Mouse (Mus musculus) midbrain, embryonic 12.5 days (tissue): ENCODE data around the gene Mrps5. TPM values are rescaled to one million over a fixed set of nuclear protein-coding genes. Genes with fewer than 3 reads are reported as not detected.
"Not testable (repeated sequence)": the region's sequence is repeated elsewhere in the genome, so short reads cannot be mapped to it uniquely, and the experiment has no call there.

Source experiments
- ATAC-seq: fragments of 200-750 bp; cut with Nextera tagmentation; 2 replicates; pipeline ENCODE4 v1.8.0; 2017; ENCODE audit warnings: low read depth, moderate TSS enrichment, moderate library complexity; ENCODE audit not compliant: low FRiP score
- H3K27ac ChIP-seq: fragments of 300-500 bp; sonication (generic); replicated peaks from 2 replicates; pipeline ENCODE4 v1.5.1; 2016; ENCODE audit warnings: mild to moderate bottlenecking
- H3K27me3 ChIP-seq: fragments of 300-500 bp; sonication (generic); 2 replicates; pipeline ENCODE4 v1.6.1; 2016; ENCODE audit warnings: mild to moderate bottlenecking
- H3K36me3 ChIP-seq: fragments of 300-500 bp; sonication (generic); 2 replicates; pipeline ENCODE4 v1.6.1; 2016
- H3K4me1 ChIP-seq: fragments of 300-500 bp; sonication (generic); 2 replicates; pipeline ENCODE4 v1.6.1; 2016
- H3K4me2 ChIP-seq: fragments of 300-500 bp; sonication (generic); replicated peaks from 2 replicates; pipeline ENCODE4 v1.6.1; 2016; ENCODE audit warnings: mild to moderate bottlenecking, moderate library complexity
- H3K4me3 ChIP-seq: fragments of 300-500 bp; sonication (generic); 2 replicates; pipeline ENCODE4 v1.5.1; 2016; ENCODE audit warnings: mild to moderate bottlenecking
- H3K9ac ChIP-seq: fragments of 300-500 bp; sonication (generic); replicated peaks from 2 replicates; pipeline ENCODE4 v1.6.1; 2016; ENCODE audit warnings: mild to moderate bottlenecking, moderate library complexity
- H3K9me3 ChIP-seq: fragments of 300-500 bp; sonication (generic); 2 replicates; pipeline ENCODE4 v1.6.1; 2016; ENCODE audit warnings: mild to moderate bottlenecking
- WGBS: fragments of 180-500 bp; shearing (Covaris S2); methylation state at CpG from one replicate; pipeline ENCODE4 v1.1.7; 2016; 5-methylcytosine and 5-hydroxymethylcytosine counted together
- polyA plus RNA-seq: library from polyadenylated mRNA; unstranded; fragments of >200 nt; fragmentation: Nextera tagmentation; extraction: Ambion mirVana; gene quantifications from 2 replicates; pipeline ENCODE4 v1.2.1, GENCODE M21; 2016

Mrps5 gene
- polyA plus RNA-seq, 1 experiment from 2014 or later: 168 TPM

DNA sequence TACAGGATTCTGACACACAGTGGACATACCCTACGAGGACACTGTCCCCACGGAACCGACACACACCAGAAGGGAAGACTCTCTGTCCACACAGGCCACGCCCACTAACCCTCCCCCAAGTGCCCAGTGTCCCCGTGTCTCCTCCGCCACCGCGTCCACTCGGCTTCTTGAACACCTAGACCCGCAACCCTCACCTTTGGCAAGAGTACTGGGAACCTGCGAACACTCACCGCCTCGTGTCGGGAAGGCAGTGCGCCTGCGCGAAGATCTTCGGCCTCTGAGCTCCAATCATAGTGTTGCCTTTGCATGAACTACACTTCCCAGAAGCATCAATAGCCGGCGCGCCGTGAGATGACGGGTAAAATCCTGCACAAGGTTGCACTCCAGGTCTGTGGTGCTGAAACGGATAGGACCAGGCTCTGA is 2.6 kb upstream of the Mrps5 start:
- Histone ChIP-seq H3K9ac (peak overlapping the region; percentile 70), H3K4me2 (peak overlapping the region; percentile 80), H3K9me3 (no peaks in the 10 kb centered on the region), H3K27ac (no peak overlapping the region), H3K4me3 (peak overlapping the region; percentile 62), H3K36me3 (0 out of 2 replicates have a peak, but pooled peaks cover 7% of the 10 kb centered on the region), H3K27me3 (peaks cover 4% of the 10 kb centered on the region; the same call in 1 of the 2 replicates), H3K4me1 (peaks cover 32% of the 10 kb centered on the region)
- WGBS: under 1% methylated on average over 24 of the region's 24 CpGs
- peak; percentile 82 for ATAC-seq

DNA sequence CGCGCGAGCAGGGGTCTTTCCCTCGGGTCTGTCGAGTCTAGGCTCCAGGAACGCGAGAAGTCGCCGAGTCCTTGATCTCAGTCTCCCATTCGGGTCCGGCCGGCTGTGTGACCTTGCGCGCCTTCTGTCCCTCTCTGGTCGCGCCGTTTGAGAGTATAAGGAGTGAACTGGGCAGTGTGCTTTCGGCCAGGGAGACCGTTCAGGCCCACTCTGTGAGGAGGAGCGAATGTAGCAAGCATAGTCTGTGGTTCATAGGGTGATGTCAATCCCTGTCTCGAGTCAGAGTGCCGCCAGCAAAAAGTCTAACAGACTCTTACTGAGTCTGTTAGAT is 457 bp downstream of the Mrps5 start:
- Histone ChIP-seq H3K9me3 (no peaks in the 10 kb centered on the region), H3K27me3 (peaks cover 4% of the 10 kb centered on the region; the same call in 1 of the 2 replicates), H3K36me3 (peaks cover 18% of the 10 kb centered on the region), H3K4me2 (peak overlapping the region; percentile 69), H3K4me3 (peak overlapping the region; percentile 89), H3K4me1 (peaks cover 32% of the 10 kb centered on the region), H3K27ac (peak overlapping the region; percentile 90), H3K9ac (peak overlapping the region; percentile 77)
- ATAC-seq: no peak
- 1% methylated on average over 22 of the region's 22 CpGs for WGBS

DNA sequence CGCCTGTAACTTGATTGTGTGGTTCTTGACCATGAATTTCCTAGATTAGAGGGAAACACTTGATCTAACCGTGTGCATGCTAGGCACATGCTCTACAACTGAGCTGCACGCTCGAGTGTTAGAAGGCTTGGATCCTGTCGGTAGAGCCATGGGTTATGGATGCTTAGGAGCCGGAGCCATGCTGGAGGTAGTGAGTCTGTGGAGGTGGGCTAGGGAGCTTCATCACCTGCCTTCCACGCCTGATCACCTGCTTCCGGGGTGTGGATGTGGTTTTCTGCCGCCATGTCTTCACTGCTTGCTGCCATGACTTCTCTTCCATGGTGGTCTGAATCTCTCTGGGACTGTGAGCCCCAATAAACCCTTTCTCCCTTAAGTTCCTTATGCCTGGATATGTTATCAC is 1.9 kb downstream of the Mrps5 start:
- Histone ChIP-seq H3K9me3 (no peaks in the 10 kb centered on the region), H3K4me2 (no peak overlapping the region), H3K9ac (0 out of 2 replicates have a peak overlapping the region, but pooled peaks have one; percentile 15), H3K4me1 (peaks cover 27% of the 10 kb centered on the region), H3K27me3 (peaks cover 4% of the 10 kb centered on the region; the same call in 1 of the 2 replicates), H3K4me3 (peak overlapping the region; percentile 89; the same call in 1 of the 2 replicates), H3K27ac (no peak overlapping the region), H3K36me3 (peaks cover 30% of the 10 kb centered on the region)
- 93% methylated on average over 9 of the region's 9 CpGs for WGBS
- no peak for ATAC-seq

DNA sequence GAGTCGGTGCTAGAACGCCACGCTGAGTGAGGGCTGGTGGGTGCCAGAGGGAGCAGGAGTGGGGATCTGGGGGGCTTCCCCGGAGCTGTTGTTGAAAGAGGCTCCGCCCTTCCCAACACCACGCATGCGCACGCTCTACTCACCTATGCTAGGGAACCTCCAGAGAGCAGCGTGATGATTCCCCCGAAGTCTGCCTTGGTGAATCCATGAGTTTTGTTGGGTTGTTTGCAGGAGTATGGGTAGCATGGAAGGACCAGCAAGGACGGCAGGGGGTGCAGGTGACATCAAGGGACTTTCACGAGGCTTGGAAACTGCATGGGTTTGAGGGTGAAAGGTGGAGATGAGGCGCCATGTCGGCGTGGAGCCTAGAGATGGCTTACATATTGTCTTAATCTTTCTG is 3.2 kb downstream of the Mrps5 start:
- WGBS: 80% methylated on average over 15 of the region's 15 CpGs
- Histone ChIP-seq H3K4me2 (no peak overlapping the region), H3K36me3 (peaks cover 43% of the 10 kb centered on the region), H3K4me3 (no peak overlapping the region), H3K27me3 (peaks cover 4% of the 10 kb centered on the region; the same call in 1 of the 2 replicates), H3K27ac (no peak overlapping the region), H3K9ac (no peak overlapping the region), H3K4me1 (peaks cover 21% of the 10 kb centered on the region), H3K9me3 (no peaks in the 10 kb centered on the region)
- no peak for ATAC-seq

DNA sequence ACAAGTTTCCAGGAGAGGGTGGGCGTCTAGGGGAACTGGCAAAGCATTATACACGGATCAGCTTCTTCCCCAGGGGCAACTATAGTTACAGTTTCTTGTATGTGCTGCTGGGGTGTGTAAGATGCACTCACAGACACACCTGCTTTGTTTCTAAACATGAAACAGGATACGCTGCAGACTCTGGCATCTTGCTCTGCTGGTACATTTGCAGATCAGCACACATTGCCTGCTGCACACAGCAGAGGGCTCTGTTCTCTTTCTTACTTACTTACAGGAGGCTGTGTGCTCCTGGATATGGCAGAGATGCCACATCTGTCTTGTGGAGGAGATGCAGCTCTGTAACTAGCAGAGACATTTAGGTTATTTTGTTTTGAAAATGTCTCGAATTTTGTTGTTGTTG is 3.8 kb downstream of the Mrps5 start:
- peaks cover 21% of the 10 kb centered on the region for H3K4me1 ChIP-seq
- no peaks in the 10 kb centered on the region for H3K9me3 ChIP-seq
- no peak for ATAC-seq
- H3K27ac ChIP-seq: no peak overlapping the region
- H3K4me3 ChIP-seq: no peak overlapping the region
- no peak overlapping the region for H3K4me2 ChIP-seq
- H3K9ac ChIP-seq: no peak overlapping the region
- WGBS: 79% methylated on average over 4 of the region's 4 CpGs
- peaks cover 3% of the 10 kb centered on the region; the same call in 1 of the 2 replicates for H3K27me3 ChIP-seq
- H3K36me3 ChIP-seq: peaks cover 49% of the 10 kb centered on the region

DNA sequence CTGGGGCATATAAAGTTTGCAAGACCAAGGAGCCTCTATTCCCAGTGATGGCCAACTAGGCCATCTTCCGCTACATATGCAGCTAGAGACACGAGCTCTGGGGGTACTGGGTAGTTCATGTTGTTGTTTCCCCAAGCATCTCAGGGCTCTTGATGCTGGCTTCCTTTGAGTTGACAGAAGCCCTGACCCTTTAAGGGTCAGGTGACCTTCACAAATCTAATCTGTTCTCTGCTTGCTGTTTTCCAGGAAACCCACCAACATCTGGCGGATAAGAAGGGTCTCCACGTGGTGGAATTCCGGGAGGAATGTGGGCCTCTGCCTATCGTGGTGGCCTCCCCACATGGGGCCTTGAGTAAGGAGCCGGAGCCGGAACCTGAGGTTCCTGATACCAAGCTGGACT is 16.4 kb downstream of the Mrps5 start:
- not testable (repeated sequence) for H3K27me3 ChIP-seq, H3K4me3 ChIP-seq, H3K4me1 ChIP-seq, H3K27ac ChIP-seq, H3K9ac ChIP-seq, ATAC-seq, H3K9me3 ChIP-seq, H3K4me2 ChIP-seq
- H3K36me3 ChIP-seq: peaks cover 78% of the 10 kb centered on the region
- 82% methylated on average over 6 of the region's 8 CpGs for WGBS

DNA sequence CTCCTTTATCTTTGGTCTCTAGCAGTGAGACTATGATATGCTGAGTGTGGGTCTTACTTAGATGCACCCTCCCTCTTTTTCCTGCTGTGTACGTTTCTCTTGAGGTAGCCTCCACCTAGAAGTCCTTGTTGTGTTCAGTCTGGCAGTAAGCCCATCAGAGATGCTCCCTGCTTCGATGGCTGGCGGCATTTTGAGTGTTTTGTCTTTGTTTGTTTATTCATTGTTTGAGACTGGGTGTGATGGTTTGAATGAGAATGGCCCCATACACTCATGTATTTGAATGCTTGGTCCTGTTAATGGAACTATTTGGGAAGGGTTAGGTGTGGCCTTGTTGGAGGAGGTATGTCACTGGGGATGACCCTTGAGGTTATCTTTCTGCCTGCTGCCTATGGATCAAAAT is 18.2 kb downstream of the Mrps5 start:
- Histone ChIP-seq H3K4me1 (peaks cover 8% of the 10 kb centered on the region; the same call in 1 of the 2 replicates), H3K27me3 (no peaks in the 10 kb centered on the region), H3K4me2 (no peak overlapping the region), H3K9me3 (no peaks in the 10 kb centered on the region), H3K27ac (no peak overlapping the region), H3K9ac (no peak overlapping the region), H3K36me3 (peaks cover 60% of the 10 kb centered on the region), H3K4me3 (no peak overlapping the region)
- no peak for ATAC-seq
- WGBS: 96% methylated on average over 3 of the region's 3 CpGs

DNA sequence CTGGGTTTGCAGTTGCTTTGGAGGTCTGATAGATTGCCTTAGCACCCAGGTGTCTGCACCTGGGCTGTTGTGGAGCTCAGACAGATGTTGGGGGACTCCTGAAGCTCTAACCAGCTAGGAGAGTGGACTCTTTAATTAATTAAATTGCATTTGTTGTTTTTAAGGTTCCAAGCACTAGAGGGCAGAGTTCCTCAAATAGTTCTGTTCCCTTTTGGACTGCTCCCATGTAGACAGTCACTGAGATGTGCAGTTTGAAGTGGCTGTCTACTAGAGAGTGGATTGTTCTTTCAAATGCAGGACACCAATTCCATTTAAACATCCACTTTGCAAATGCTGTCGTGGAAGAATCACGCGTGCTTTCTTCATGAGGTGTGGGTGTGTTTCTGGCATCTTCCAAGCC is 21.2 kb downstream of the Mrps5 start:
- H3K4me2 ChIP-seq: no peak overlapping the region
- no peak for ATAC-seq
- H3K27me3 ChIP-seq: no peaks in the 10 kb centered on the region
- peaks cover 8% of the 10 kb centered on the region; the same call in 1 of the 2 replicates for H3K4me1 ChIP-seq
- no peaks in the 10 kb centered on the region for H3K9me3 ChIP-seq
- no peak overlapping the region for H3K4me3 ChIP-seq
- 45% methylated on average over 3 of the region's 3 CpGs for WGBS
- peaks cover 32% of the 10 kb centered on the region for H3K36me3 ChIP-seq
- H3K27ac ChIP-seq: no peak overlapping the region
- H3K9ac ChIP-seq: no peak overlapping the region

DNA sequence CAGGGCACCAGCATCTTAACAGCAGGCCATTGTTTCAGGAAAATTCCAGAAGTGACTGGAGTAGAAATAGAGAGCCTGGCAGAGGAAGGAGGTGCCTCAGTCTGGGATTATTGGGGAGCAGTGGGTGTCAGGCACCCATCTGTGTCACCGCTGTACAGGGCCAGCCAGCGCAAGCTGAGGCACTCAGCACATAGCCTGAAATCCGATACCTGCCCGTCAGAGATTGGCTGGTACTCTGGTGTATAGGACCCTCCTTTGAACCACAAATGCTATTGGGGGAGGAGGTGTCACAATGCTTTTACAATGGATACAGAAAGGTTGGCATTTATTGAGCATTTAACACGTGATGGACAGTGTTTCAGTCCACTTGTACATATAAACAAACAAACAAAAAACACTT is 22.0 kb downstream of the Mrps5 start:
- peaks cover 8% of the 10 kb centered on the region; the same call in 1 of the 2 replicates for H3K4me1 ChIP-seq
- no peak overlapping the region for H3K27ac ChIP-seq
- H3K9me3 ChIP-seq: no peaks in the 10 kb centered on the region
- H3K27me3 ChIP-seq: no peaks in the 10 kb centered on the region
- no peak for ATAC-seq
- peaks cover 27% of the 10 kb centered on the region for H3K36me3 ChIP-seq
- H3K4me3 ChIP-seq: no peak overlapping the region
- 0 out of 2 replicates have a peak overlapping the region, but pooled peaks have one; percentile 6 for H3K9ac ChIP-seq
- H3K4me2 ChIP-seq: no peak overlapping the region
- WGBS: 9% methylated on average over 5 of the region's 5 CpGs

DNA sequence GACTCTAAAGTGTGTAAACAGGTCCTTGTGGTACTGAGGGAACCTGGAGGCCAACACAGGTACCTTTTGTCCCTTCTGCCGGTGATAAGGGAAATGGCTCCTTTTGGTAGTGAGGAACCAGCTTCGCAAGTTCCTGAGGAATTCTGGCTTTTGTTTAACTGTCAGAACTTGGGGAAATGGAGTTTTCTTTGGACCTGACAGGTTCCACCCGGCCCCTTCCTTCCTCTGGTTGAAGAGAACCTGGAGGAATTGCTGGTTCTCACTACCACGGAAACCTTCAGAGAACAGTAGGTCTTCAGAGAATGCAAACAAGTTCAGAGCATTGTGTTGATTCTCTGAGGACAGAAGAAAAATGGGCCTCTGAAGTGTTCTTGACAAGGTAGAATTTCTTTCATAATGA is 24.4 kb downstream of the Mrps5 start:
- Histone ChIP-seq H3K36me3 (peaks cover 4% of the 10 kb centered on the region; the same call in 1 of the 2 replicates), H3K4me2 (no peak overlapping the region), H3K27ac (no peak overlapping the region), H3K27me3 (no peaks in the 10 kb centered on the region), H3K4me1 (peaks cover 8% of the 10 kb centered on the region; the same call in 1 of the 2 replicates), H3K9me3 (no peaks in the 10 kb centered on the region), H3K4me3 (no peak overlapping the region), H3K9ac (no peak overlapping the region)
- WGBS: 87% methylated on average over 4 of the region's 4 CpGs
- no peak for ATAC-seq

DNA sequence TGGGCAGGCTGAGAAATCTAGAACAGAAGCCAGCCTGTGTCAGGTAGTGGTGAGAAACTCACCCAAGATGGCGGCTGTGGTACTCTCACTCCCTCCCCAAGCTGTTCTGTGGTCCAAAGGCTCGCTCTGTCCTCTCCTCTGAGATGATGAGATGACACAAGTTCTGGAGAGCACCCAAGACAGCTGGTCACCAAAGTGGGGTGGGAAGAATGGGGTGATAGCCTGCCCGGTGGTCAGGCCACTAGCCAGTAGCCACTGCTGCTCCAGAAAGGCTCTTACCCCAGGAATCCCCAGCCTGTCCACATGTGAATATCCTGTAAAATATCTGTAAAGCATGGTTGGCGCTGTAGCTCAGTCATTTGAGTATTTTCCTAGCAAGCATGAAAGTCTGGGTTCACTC is 25.3 kb downstream of the Mrps5 start:
- no peak overlapping the region for H3K4me3 ChIP-seq
- no peaks in the 10 kb centered on the region for H3K9me3 ChIP-seq
- no peak for ATAC-seq
- WGBS: 95% methylated on average over 4 of the region's 4 CpGs
- H3K4me2 ChIP-seq: no peak overlapping the region
- H3K4me1 ChIP-seq: peaks cover 8% of the 10 kb centered on the region; the same call in 1 of the 2 replicates
- no peak overlapping the region for H3K27ac ChIP-seq
- H3K9ac ChIP-seq: no peak overlapping the region
- no peaks in the 10 kb centered on the region for H3K36me3 ChIP-seq
- no peaks in the 10 kb centered on the region for H3K27me3 ChIP-seq

DNA sequence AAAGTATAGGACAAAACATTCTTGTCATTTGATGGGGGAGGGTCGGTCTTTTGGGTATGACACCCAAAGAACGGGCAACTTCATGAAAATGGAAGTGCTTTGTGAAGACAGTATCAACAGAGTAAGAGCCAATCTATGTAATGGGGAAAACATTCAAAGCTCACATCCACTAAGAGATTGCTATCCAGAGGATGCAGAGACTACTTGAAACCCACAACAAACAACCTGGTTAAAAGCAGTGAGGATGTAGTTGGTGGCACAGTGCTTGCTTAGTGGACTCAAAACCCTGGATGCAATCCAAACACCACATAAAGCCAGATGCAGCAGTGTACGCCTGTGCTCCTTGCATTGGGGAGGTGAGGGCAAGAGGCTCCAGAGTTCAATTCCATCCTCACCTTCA is 32.3 kb downstream of the Mrps5 start:
- Histone ChIP-seq H3K9ac (no peak overlapping the region), H3K4me1 (no peaks in the 10 kb centered on the region), H3K36me3 (no peaks in the 10 kb centered on the region), H3K27ac (no peak overlapping the region), H3K4me3 (no peak overlapping the region), H3K27me3 (no peaks in the 10 kb centered on the region), H3K4me2 (no peak overlapping the region), H3K9me3 (no peaks in the 10 kb centered on the region)
- no peak for ATAC-seq
- whole genome bisulfite sequencing: 93% methylated on average over 3 of the region's 3 CpGs

DNA sequence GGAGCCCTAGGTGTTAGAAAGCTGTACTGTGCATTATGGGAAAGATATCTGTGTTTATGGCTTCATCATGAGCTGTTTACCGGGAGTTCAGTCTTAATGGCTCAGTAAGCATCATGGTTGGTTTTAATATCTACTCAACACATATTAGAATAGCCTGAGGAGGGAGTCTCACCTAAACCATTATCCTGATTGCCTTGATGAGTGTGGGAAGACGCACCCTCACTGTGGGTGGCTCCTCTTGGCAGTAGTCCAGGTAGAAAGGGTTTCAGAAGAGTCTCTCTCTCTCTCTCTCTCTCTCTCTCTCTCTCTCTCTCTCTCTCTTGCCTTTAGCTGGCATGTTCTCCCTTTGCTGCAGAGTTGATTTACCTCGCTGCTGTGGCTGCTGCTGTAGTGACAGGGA is 35.0 kb downstream of the Mrps5 start:
- H3K4me2 ChIP-seq: no peak overlapping the region
- no peaks in the 10 kb centered on the region for H3K36me3 ChIP-seq
- WGBS: 58% methylated on average over 3 of the region's 3 CpGs
- no peak overlapping the region for H3K27ac ChIP-seq
- H3K4me3 ChIP-seq: no peak overlapping the region
- no peak overlapping the region for H3K9ac ChIP-seq
- H3K9me3 ChIP-seq: no peaks in the 10 kb centered on the region
- H3K27me3 ChIP-seq: no peaks in the 10 kb centered on the region
- H3K4me1 ChIP-seq: no peaks in the 10 kb centered on the region
- no peak for ATAC-seq
